Mouse (Mus musculus): ENCODE data around the gene Atp8b3.

- TF ChIP-seq CTCF (IDR thresholded peaks at IDR 0.05; ENCODE audit: extremely low read depth, insufficient read depth, insufficient read length, insufficient replicate concordance) (no peak), POLR2A (IDR thresholded peaks at IDR 0.05; ENCODE audit: low read depth, low read length) (no peak)
These were observed 12.8 kb downstream of the Atp8b3 start for GRCm38 (mm10) chr10:80526172-80526571.

Data from spleen, adult 2 months (tissue).